Mouse (Mus musculus) stomach, embryonic 14.5 days (tissue): Measurements from ENCODE around the gene Eps8. TPM values are rescaled to one million over a fixed set of nuclear protein-coding genes. Genes with fewer than 3 reads are reported as not detected.
"Not testable (repeated sequence)": the region's sequence is repeated elsewhere in the genome, so short reads cannot be mapped to it uniquely, and the experiment has no call there.

ENCODE experiments used
- ATAC-seq: fragments of 200-750 bp; cut with Nextera tagmentation; 2 replicates; pipeline ENCODE4 v1.8.0; 2017; ENCODE audit warnings: low read depth, moderate TSS enrichment; ENCODE audit not compliant: insufficient number of reproducible peaks, insufficient read depth, low FRiP score
- H3K27ac ChIP-seq: fragments of 300-500 bp; sonication (generic); 2 replicates; pipeline ENCODE4 v1.5.1; 2014; ENCODE audit warnings: mild to moderate bottlenecking, low read length, moderate library complexity, mixed read lengths
- H3K27me3 ChIP-seq: fragments of 300-500 bp; sonication (generic); 2 replicates; pipeline ENCODE4 v1.6.1; 2014; ENCODE audit warnings: low read length, control low read depth, mixed read lengths; ENCODE audit not compliant: control insufficient read depth, insufficient read depth
- H3K36me3 ChIP-seq: fragments of 300-500 bp; sonication (generic); 2 replicates; pipeline ENCODE4 v1.6.1; 2014; ENCODE audit warnings: mild to moderate bottlenecking, control low read depth, low read length, moderate library complexity, mixed read lengths; ENCODE audit not compliant: control insufficient read depth, insufficient read depth
- H3K4me1 ChIP-seq: fragments of 300-500 bp; sonication (generic); 2 replicates; pipeline ENCODE4 v1.6.1; 2014; ENCODE audit warnings: low read length, control low read depth, mixed read lengths; ENCODE audit not compliant: control insufficient read depth, insufficient read depth
- H3K4me2 ChIP-seq: fragments of 300-500 bp; sonication (generic); replicated peaks from 2 replicates; pipeline ENCODE4 v1.6.1; 2014; ENCODE audit warnings: low read depth, low read length, control low read depth
- H3K4me3 ChIP-seq: fragments of 300-500 bp; sonication (generic); 2 replicates; pipeline ENCODE4 v1.5.1; 2014; ENCODE audit warnings: low read depth, low read length, control low read depth
- H3K9ac ChIP-seq: fragments of 300-500 bp; sonication (generic); replicated peaks from 2 replicates; pipeline ENCODE4 v1.6.1; 2014; ENCODE audit warnings: low read depth, mild to moderate bottlenecking, control low read depth, low read length, moderate library complexity, mixed read lengths
- H3K9me3 ChIP-seq: fragments of 300-500 bp; sonication (generic); 2 replicates; pipeline ENCODE4 v1.6.1; 2016; ENCODE audit warnings: low read depth, low read length, control low read depth; ENCODE audit not compliant: control insufficient read depth
- WGBS: fragments of 180-500 bp; shearing (Covaris S2); extraction: QIAGEN DNeasy Blood & Tissue Kit; methylation state at CpG from one replicate; pipeline ENCODE4 v1.1.7; 2014; 5-methylcytosine and 5-hydroxymethylcytosine counted together
- polyA plus RNA-seq: library from polyadenylated mRNA; unstranded; fragments of >200 nt; fragmentation: Nextera tagmentation; extraction: Ambion mirVana; gene quantifications from 2 replicates; pipeline ENCODE4 v1.2.1, GENCODE M21; 2014

Eps8 gene
- polyA plus RNA-seq, 1 experiment from 2014 or later = 21.6 TPM

GRCm38 (mm10) chr6:137463771-137464170, 190.9 kb downstream of the Eps8 start:
- peaks cover 4% of the 10 kb centered on the region; the same call in 1 of the 2 replicates for H3K4me1 ChIP-seq
- H3K9me3 ChIP-seq = no peaks in the 10 kb centered on the region
- no peaks in the 10 kb centered on the region for H3K36me3 ChIP-seq
- WGBS = 88% methylated on average over 5 of the region's 5 CpGs
- ATAC-seq = no peak
- no peak overlapping the region for H3K27ac ChIP-seq
- no peaks in the 10 kb centered on the region for H3K27me3 ChIP-seq
- H3K4me3 ChIP-seq = no peak overlapping the region
- H3K4me2 ChIP-seq = no peak overlapping the region
- H3K9ac ChIP-seq = no peak overlapping the region

GRCm38 (mm10) chr6:137458136-137458535, 196.5 kb downstream of the Eps8 start:
- H3K4me1 ChIP-seq = no peaks in the 10 kb centered on the region; the same call in 1 of the 2 replicates
- no peaks in the 10 kb centered on the region for H3K27me3 ChIP-seq
- H3K9me3 ChIP-seq = no peaks in the 10 kb centered on the region
- H3K4me2 ChIP-seq = no peak overlapping the region
- no peak overlapping the region for H3K9ac ChIP-seq
- H3K4me3 ChIP-seq = no peak overlapping the region
- no peaks in the 10 kb centered on the region for H3K36me3 ChIP-seq
- no peak for ATAC-seq
- WGBS = 72% methylated on average over 7 of the region's 7 CpGs
- H3K27ac ChIP-seq = no peak overlapping the region

- Histone ChIP-seq H3K27me3 (no peaks in the 10 kb centered on the region), H3K36me3 (no peaks in the 10 kb centered on the region), H3K27ac (no peak overlapping the region), H3K9me3 (no peaks in the 10 kb centered on the region), H3K4me2 (no peak overlapping the region), H3K4me3 (no peak overlapping the region), H3K4me1 (no peaks in the 10 kb centered on the region; the same call in 1 of the 2 replicates), H3K9ac (no peak overlapping the region)
- no peak for ATAC-seq
- 27% methylated on average over 7 of the region's 7 CpGs for WGBS
Measured at GRCm38 (mm10) chr6:137457210-137457609, 197.5 kb downstream of the Eps8 start.

GRCm38 (mm10) chr6:137456064-137456463, 198.6 kb downstream of the Eps8 start:
- no peaks in the 10 kb centered on the region for H3K36me3 ChIP-seq
- no peak overlapping the region for H3K4me2 ChIP-seq
- H3K9ac ChIP-seq = no peak overlapping the region
- WGBS = 55% methylated on average over 7 of the region's 7 CpGs
- no peak for ATAC-seq
- H3K9me3 ChIP-seq = no peaks in the 10 kb centered on the region
- no peaks in the 10 kb centered on the region for H3K27me3 ChIP-seq
- H3K4me3 ChIP-seq = no peak overlapping the region
- no peak overlapping the region for H3K27ac ChIP-seq
- H3K4me1 ChIP-seq = no peaks in the 10 kb centered on the region; the same call in 1 of the 2 replicates

- no peaks in the 10 kb centered on the region for H3K36me3 ChIP-seq
- ATAC-seq = peak; percentile 84
- no peak overlapping the region for H3K4me2 ChIP-seq
- H3K9ac ChIP-seq = no peak overlapping the region
- H3K9me3 ChIP-seq = no peaks in the 10 kb centered on the region
- no peaks in the 10 kb centered on the region; the same call in 1 of the 2 replicates for H3K4me1 ChIP-seq
- no peaks in the 10 kb centered on the region for H3K27me3 ChIP-seq
- 12% methylated on average over 10 of the region's 10 CpGs for WGBS
- no peak overlapping the region for H3K27ac ChIP-seq
- no peak overlapping the region for H3K4me3 ChIP-seq
Measured at GRCm38 (mm10) chr6:137455537-137456041, 199.1 kb downstream of the Eps8 start.

GRCm38 (mm10) chr6:137446116-137446515, 208.6 kb downstream of the Eps8 start:
- not testable (repeated sequence) for H3K9ac ChIP-seq, H3K4me2 ChIP-seq, H3K27ac ChIP-seq, H3K27me3 ChIP-seq, H3K4me1 ChIP-seq, H3K36me3 ChIP-seq, H3K4me3 ChIP-seq, H3K9me3 ChIP-seq, ATAC-seq
- 89% methylated on average over 6 of the region's 7 CpGs for WGBS

GRCm38 (mm10) chr6:137443089-137443488, 211.6 kb downstream of the Eps8 start:
- 86% methylated on average over 12 of the region's 12 CpGs for WGBS
- no peak overlapping the region for H3K4me2 ChIP-seq
- peak; percentile 37; the same call in 1 of the 2 replicates for ATAC-seq
- no peaks in the 10 kb centered on the region for H3K4me1 ChIP-seq
- H3K27ac ChIP-seq = no peak overlapping the region
- H3K36me3 ChIP-seq = no peaks in the 10 kb centered on the region
- no peak overlapping the region for H3K4me3 ChIP-seq
- H3K27me3 ChIP-seq = no peaks in the 10 kb centered on the region
- H3K9ac ChIP-seq = no peak overlapping the region
- H3K9me3 ChIP-seq = no peaks in the 10 kb centered on the region

GRCm38 (mm10) chr6:137440559-137441486, 213.9 kb downstream of the Eps8 start:
- no peak overlapping the region for H3K27ac ChIP-seq
- no peaks in the 10 kb centered on the region for H3K4me1 ChIP-seq
- no peak overlapping the region for H3K4me2 ChIP-seq
- no peak overlapping the region for H3K9ac ChIP-seq
- no peak for ATAC-seq
- H3K36me3 ChIP-seq = no peaks in the 10 kb centered on the region
- 58% methylated on average over 19 of the region's 19 CpGs for WGBS
- H3K4me3 ChIP-seq = no peak overlapping the region
- no peaks in the 10 kb centered on the region for H3K9me3 ChIP-seq
- no peaks in the 10 kb centered on the region for H3K27me3 ChIP-seq
